Mouse (Mus musculus) layer of hippocampus, adult 9-10 months (tissue): Measurements from ENCODE around the gene Gm20388.

ENCODE experiments used
- DNase-seq: peaks from one replicate; pipeline ENCODE4 v3.0.0; 2022; ENCODE audit warnings: low spot score

The Gm20388 gene

DNA sequence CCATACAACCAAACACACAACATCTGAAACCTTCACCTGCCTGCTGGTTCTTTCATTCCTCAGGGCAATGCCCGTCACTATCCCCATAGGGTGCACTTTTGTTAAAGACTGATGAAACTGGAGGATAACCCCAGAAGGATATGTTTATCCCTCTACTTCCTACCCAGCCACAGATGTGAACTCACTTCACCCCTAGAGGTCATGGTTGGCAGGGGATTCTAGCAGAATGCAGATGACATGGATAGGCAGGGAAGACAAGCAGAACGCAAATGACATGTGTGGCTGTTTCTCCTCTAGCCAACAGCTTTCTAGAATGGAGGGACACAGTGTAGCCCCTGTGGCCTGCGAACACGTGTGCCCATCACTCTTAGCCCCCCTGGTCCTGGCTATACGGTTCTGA lies 2816.8 kb downstream of the Gm20388 start:
- no peak for DNase-seq

DNA sequence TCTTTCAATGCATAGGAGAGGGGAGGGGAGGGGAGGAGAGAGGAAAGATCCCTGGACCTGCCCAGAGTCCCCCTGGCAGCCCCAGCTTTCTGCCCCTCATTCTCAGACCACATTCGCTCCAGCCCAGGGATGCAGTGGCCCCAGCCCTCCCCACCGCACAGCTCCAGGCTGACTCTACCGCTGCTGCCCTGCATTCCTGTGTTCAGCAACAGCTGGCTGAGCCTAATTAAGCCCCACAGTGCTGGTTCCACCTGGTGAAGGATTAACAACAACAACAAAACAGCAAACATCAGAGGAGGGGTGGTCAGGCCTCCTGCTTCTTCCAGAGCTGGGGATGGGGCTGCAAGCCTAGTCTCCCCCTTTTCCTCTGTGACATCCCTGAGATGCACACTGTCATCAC lies 2818.0 kb downstream of the Gm20388 start:
- no peak for DNase-seq

DNA sequence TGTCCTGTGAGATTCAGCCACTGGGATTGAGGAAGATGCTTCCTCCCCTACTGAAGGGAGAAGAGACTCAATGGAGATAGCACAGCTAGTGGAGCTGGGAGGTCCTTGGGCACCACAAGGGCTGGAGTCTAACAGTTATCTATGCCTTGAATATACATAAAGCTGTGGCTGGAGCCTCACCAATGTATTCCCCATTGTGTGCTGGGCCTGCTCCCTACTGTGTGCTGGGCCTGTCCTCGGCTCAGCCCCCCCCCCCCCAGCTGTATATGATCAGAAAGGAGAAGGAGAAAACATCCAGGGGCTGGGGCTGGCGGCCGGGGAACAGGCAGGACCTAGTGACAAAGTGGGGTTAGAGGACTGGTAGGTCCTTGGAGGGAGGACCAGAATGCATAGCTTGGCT lies 2824.5 kb downstream of the Gm20388 start:
- DNase-seq, result no peak

DNA sequence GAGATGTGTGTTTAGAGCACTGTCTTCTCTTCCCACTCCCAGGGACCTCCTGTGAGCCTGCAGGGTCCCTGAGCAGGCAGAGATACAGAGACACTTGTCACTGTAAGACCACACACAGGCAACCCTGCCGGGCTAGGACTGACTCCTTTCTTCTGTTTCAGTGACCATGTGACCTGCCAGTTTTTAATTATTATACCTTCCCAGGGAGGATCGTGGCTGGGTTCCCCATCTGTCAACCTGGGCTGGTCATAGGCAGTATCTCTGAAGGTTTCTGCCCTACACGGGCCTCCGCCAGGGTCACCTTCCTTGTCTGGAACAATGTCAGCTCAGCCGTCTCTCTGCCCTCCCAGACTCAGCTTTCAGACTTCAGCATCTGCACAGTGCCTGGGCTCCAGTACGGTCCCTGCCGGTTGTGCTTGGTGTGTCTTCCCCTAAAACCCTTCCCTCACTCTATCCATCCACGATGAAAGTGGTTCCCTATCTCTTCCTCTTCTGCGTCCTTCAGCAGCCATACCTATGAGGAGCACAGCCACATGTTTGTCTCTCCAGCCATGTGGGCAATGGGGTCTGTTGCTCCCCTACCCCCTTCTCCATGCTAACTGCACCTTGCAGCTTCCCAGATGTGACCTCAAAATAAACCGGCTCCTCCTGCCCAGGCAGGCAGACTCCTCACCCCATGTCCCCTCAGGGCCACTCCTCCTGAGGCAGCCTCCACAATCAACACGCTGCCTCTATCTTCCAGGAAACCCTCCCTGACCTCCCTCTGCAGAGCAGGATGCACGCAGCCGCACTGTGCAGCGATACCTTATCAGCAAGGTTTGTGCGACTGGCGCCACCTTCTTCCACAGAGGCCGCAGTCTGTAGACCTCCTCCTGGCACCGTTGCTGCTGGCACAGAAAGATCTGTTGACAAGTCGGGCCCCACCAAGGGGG lies 2825.2 kb downstream of the Gm20388 start:
- no peak for DNase-seq

DNA sequence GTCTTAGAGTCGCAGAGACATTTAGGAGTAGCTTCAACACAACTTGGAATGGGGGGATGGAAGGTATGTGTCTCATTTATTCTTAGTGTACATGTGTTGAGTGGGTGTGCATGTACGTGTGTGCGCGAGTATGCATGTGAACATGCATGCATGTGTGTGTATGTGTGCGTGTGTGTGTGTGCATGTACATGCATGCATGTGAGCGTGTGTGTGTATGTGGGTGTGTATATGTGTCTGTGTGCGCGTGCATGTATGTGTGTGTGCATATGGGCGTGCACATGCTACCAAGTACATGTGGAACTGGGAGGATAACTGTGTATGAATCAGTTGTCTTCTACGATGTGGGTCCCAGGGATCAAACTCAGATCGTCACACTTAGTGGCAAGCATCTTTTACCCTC lies 2826.0 kb downstream of the Gm20388 start:
- no peak for DNase-seq

DNA sequence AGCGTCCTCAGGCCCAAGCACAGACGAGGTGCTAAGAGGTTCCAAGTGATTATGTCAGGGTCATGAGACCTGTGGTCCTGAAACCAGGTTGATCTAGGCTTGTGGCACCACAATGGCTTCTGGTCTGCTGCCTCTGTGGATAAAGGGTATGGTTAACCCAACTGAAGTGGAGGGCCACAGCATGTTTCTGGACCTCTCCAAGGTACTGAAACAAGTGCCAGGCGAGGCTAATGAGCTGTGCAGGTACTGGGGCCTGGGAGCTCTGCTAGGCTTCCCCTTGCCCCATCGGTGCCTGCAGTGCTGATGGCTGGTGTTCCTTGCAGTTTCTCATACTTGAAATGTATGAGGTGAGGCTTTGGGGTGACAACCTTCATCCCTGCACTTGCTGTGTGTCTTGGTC lies 2826.4 kb downstream of the Gm20388 start:
- DNase-seq, result no peak

DNA sequence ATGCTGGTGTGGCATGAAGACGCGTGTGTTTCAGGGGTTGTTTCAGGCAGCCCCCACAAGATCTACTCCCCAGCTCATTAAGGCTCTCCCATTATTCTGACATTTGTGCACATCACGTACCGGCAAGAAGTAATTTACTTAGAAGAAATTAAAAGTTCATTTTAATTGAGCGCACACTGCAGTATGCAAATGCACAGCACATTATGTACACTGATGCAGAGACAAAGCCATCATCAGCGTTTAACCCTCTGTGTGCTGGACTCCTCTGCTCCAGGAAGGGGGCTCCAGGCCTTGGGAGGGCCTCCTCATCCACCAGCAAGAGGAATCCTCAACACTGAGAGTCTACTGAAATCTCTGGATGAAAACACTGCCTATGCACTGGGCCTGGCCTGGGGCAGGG lies 2827.2 kb downstream of the Gm20388 start:
- no peak for DNase-seq

DNA sequence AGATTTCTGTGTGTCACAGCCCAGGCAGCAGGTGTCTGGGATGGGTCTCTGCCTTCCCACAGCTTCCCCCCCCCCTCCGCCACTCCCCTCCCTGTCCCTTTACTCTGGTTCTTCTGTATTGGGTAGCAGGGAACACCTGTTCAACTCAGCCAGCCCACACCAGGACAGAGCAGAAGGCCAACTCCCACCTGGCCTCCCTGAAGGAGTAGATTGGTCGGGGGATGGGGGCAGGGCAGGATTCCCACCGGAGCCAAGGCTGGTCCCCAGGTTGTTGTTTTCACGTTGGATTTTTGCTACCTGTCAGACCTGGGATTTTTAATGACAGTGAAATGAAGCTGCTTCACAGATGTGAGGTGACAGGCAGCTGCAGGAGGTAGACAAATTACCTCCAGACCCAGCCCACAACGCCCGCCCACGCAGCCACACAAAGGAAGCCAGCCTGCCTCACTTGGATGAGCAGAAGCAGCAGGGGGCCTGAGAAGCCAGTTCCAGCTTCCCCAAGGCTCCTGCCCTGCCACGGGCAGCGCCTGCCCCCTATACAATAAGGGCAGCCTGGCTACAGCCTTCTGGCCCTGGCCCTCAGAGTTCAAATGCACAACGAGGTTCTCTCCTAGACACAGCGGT lies 2828.6 kb downstream of the Gm20388 start:
- no peak for DNase-seq

DNA sequence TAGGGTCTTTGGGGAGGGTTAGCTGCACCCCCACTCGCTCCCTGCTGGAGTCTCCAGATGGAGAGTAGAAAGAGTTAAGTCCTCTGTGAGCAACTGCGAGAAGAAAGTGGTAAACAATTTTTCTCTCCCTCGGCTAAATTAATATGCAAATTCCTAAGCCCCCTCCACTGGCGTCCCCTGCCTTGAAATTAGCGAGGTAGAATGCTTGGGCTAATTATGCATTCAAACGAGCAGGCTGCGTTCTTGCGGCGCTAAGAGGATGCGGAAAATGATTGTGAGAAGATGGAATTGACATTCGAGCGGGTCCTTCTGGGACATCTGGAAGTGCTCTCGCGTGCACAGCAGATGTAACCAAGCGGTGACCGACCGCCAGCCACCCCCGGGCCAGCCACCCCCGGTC lies 2831.8 kb downstream of the Gm20388 start:
- no peak for DNase-seq

DNA sequence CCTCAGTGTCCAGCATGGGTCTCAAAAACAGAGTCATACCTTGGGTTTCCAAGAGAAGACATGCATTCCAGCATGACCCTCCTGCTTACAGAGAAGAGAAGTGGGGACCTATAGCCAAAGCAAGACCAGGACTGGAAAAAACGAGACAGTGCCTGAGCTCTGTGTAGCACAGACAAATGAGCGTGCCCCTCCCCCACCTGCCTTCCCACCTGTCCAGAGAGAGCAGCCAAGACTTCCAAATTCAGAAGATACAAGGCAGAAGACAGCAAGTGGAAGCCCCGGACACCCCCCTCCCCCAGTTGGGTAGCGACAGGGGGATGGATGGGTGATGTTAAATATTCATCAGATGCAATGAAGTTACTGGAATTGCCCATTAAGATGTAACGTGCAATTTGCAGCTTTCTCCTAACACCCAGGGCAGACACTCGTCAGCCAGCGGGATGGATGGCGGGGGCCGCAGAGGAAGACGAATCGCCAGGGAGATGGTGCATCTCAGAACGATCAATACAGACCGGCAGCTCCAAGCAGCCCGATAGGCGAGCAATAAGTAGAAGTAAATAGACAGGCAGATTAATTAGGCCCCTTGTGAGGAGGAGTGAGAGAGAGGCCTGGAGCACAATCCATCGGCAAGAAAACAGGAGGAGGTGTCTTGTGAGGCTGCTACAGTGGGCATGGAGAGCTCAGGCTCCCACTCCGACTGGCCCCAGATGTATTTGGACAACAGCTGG lies 2834.5 kb downstream of the Gm20388 start:
- no peak for DNase-seq

DNA sequence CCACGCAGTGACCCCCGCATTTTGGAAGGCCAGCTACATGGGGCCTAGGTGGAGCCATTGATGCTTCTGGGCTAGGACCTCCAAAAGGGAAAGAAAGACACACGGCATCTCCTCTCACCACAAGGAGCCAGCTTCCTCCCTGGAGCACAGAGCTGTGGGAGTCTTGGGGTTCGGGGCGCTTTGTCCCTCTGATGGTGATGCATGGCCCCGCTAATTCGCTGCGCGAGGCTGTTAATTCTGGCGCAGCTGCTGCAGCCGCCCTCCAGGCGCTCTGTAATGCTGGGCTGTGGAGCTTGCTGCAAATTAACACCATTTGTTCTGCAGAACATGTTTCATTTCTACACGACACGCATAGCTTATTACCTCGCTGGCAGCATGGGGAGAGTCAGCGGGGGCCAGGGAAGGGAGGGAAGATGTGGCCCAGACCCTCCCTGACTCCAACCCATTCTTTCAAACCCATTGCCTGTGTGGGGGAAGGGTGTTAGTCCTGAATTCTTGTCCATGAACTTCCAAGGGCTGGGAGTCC lies 2835.2 kb downstream of the Gm20388 start:
- no peak for DNase-seq

DNA sequence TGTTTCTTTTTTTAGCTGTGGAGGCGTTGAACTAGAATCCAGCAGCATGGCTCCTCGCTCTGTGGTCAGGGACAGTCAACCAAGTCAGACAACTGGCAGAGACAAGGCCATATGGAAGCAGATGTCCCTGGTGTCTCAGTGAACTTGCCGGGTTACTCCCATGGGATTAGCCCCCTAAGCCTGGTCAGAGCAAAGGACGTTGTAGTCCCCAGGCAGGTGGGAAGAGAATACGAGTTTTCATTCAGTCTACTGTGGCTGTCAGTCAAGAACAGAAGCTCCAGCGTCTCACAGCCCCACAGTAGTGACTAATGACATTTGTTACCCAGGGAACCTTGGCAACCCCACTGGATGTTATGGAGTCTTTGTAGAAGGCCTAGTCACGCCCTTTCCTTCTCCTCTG lies 2835.8 kb downstream of the Gm20388 start:
- no peak for DNase-seq

DNA sequence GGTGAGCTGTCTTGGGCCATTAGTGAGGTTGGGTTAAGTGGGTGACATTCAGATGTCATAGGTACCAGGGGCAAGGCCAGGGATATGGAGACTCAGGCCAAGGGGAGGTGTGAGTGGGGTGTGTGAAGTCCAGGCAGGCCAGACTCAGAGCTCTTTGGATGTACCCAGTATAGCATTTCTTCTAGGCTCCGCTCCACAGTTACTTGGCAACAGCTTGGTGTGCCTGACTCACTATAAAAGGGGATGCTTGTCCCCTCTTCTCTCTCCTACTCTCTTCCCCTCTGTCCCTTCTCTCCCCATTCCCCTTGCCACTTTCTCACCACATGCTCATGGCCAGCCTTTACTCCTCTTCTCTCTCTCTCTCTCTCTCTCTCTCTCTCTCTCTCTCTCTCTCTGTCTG lies 2837.2 kb downstream of the Gm20388 start:
- DNase-seq, result no peak

DNA sequence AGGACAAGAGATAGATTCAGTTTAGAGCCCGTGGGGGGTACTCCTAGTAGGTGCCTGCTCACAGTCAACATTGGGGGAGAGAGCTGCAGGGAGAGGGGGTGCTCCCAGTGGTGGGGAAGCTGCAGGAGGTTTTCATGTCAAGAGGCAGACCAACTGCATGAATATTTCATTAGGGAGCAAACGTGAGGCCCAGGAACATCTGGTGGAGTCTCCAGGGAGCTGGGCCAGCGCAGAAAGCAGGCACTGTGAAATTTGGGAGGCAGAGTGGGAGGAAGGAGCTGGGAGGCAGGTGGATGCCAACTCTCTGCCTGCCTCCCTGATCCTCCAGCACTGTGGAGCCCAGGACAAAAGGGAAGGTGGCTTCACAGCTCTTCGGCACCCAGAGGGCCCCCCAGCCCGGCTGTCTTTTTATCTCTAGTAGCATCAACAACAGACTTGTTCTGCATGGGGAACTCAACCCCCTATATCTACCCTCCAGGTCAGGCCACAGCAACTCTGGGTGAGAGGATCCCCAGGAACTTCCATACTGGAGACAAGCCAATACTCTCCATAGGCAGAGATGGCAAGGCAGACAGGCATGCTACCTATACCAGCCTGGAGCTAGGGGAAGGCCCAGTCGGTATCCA lies 2838.8 kb downstream of the Gm20388 start:
- no peak for DNase-seq

DNA sequence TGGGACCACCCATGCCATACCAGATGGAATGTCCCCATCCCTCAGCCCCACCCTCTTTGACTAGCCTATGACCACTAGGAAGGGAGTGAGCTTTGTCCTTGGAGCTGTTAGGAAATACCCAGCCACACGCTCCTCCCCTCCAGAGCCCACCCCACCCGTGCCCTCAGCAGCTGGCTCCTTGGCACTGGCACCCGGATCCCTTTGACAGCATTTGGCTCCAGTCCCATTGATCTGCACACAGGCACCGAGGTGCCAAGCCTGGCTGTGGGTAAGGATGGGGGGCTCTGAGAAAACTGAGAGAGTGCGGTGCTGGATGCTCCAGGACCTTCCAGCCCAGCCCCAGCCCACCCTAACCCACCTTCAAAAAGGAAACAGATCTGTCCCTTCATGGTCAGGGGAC lies 2840.7 kb downstream of the Gm20388 start:
- no peak for DNase-seq

DNA sequence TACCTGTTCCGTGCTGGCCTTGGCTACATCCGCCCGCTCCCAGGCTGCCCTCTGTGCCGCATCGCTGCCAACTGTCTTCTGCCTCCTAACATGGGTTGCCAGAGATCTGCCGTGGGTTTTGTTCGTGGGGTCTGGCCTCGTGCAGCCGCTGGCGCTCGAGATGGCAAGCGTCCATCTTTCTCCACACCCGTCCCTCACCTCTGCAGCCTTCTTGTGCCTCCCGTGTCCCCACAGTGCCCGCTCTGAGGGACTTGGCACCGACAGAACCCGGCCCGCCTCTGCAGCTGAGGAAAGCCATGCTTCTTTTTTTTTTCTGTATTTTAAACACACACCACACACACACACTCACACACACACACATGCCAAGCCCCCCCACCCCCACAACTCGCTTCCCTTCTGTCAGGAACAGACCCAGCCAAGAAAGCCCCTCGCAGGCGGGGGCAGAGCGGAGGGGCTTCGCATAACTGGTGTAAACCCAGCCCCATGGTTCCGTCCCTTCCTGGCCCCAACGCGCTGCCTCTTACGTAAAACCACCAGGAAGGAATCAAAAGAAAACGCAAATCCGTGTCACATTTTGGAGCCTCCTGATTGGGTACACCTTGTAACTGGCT lies 2841.6 kb downstream of the Gm20388 start:
- no peak for DNase-seq

DNA sequence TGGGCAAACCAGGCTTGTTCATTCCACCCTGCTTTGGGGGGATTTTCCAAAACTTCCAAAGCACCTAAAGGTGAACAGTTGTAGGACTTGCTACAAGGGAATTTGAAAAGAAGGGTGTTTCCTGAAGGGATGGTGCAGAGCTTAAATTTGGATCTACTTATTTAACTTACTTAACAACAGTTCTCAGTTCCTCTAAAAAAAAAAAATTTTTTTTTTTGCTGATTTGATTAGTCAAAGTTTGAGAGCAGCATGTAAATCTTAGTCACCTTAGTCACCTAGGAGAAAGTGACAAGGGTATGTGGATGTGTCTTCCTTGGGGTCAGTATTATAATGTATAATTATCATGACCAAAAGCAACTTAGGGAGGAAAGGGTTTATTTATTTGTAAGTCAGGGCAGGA lies 2848.0 kb downstream of the Gm20388 start:
- no peak for DNase-seq

DNA sequence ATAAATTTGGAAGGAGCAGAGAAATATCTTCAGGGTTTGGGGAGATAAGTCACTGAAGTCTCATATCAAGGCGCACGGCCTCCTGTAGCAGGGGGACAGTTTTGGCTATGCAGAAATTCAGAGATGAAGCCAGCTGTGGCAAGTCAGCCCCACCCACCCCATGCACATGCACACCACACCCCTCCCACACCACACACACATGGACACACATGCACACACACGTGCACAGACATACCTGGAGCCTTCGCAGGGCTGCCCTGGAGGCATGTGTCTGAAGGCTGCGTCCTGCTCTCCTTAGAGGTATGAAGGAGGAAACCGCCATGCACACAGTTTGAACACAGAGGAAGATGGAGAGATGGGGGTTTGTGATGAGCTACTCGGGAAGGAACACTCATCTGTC lies 2849.5 kb downstream of the Gm20388 start:
- no peak for DNase-seq

DNA sequence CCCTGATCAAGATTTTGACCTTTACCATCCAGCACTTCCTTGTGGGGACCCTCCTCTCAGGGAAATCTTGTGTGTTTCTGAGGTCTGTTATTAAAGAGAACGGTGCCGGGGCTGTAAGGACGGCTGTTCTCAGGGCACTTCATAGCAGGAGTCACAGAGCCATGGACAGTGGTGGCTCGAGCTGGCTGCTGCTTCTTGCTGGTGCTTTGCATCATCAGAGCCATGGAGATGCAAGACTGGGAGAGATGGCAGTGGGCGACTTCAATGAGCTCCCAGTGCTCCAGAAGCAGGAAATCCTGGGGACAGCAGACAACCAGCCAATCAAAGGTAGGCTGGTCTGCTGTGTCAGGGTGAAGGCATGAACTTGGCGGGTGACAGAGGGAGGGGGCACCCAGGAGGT lies 2850.5 kb downstream of the Gm20388 start:
- no peak for DNase-seq

DNA sequence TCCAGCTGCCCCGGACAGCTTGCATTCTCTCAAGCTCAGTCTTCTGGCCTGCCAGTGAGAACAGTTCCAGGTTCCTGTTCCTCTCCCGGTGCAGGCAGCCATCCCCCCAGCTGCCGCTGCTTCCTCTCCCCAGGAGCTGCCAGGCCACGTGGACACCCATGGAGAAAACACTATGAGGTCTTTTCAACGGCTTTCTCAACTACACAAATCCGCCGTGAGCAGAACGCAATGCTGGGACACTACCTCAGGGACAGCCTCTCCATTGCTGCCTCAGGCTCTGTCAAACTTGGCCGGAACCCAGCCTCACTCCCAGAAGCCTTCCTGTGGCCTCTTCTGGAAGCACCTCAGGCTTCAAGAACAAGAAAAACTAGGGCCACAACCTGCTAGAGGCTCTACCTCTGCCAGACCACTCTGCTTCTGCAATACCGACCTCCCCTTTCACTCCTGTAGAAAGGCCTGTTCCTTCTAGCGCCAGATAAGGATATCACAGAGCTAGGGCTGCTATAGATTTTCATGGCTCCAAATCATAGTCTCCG lies 2852.2 kb downstream of the Gm20388 start:
- DNase-seq, result no peak

DNA sequence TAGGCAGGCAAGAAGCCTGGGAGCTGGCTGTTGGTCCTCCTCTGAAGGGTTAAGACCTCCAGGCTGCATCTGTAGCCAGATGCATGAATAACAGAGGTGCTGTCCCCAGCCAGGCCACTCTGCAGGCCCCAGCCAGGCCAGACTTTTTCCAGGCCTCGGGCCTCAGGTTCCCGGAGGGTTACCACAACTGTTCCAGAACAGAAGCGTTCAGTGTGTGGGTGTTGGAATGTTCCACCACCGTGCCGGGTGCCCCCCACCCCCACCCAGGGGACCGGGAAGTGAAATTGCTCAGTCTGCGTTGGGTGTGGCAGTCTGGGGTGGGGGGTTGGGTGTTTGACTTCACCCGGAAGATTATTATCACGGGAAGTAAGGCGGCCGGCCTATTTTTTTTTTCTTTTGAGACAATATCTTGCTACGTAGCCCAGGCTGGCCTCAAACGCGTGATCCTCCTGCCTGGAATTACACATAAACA lies 2852.7 kb downstream of the Gm20388 start:
- no peak for DNase-seq
